Mouse (Mus musculus): ENCODE results near the gene Rnf207.

DNA sequence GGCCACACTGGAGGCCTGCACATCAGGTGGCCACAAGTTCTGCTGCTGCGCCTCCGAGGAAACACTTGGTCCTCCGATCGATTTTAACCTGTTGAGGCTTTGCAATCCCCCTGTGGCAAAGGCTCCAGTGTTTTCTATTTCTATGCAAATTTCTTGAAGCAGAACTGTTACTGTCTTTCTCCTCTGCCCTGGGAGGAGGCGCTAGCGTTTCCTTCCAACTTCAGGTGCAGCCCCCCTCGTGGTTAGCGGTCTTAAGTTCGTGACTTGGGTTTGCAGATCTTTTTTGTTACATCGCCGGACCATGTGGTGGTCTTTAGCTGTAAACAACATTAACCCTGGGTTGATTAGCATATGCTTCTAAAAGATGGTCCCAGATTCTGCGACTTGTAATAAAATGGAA is 14.8 kb upstream of the Rnf207 start:
- no peak for TF ChIP-seq CTCF (IDR thresholded peaks at IDR 0.05; ENCODE audit: borderline replicate concordance, extremely low read depth, insufficient read depth, insufficient read length)
- no peak for TF ChIP-seq POLR2A (IDR thresholded peaks at IDR 0.05; ENCODE audit: borderline replicate concordance, extremely low read depth, insufficient read depth, insufficient read length, poor library complexity, severe bottlenecking)

Measured in brain, embryonic 14.5 days (tissue).